Mouse (Mus musculus) thymus, postnatal 36 days (tissue): Measurements from ENCODE around the gene Zmynd19.
A peak's percentile ranks its signal among the peaks of the same experiment; 100 is the strongest.

Experiments used
- DNase-seq, 2 experiments: peaks; one replicate each; pipeline ENCODE4 v3.0.0; 2022; ENCODE audit warnings: mixed read lengths in 2 of 2

Zmynd19 gene

DNA sequence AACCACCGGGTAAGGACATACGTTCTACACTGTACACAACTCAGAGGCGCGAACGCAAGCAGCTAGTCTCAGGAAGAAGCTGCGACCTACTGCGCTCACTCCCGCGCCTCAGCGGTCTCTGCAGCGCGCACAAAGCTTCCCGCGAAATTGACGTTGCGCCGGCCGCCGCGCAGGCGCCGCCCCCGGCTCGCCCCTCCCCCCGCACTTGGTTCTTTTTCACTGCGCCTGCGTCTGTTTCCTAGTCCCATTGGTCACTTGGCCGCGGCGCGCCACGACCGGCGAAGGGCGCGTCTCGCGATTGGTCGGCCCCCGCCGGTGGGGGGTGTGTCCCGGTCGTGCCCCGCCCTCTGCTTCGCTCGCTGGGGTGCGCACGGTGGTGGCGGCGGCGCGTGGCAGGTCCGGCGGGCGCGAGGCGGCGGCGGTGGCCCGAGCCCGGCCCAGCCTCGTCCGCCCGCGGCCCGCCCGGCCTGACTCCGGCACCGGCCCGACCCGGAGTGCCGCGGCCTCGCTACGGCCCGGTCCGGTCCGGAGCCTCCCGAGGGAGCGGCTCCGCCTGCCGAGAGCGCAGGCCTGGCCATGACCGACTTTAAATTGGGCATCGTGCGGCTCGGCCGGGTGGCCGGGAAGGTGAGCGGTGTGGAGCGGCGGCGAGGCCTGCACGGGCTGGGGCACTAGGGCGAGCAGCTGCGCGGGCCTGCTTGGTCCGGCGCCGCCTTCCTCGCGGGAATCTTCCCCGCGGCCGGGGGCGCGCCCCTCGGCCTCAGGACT, at the start of gene Zmynd19:
TSS of gene Zmynd19 (plus strand) at position 372 of the 768 bp plus-strand sequence.
- peak; percentile 98 for DNase-seq

DNA sequence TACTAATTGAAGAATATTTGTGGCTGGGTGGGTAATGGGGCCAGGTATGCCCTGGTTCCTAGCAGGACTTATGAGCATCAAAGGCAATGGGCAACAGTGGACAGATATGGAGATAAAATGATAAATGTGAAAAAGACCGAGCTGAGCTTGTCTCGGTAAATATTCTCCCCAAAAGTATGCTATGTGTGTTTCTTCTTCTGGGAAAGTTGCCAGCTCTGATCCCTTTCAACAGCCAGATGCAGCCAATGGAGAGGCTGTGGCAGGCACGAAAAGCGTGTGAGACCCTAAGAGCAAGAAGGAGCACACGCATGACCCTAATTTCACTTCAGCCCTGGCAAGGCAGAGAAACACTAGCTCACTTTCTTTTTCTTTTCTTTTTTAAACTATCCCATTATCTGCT, 48.5 kb upstream of the Zmynd19 start:
- no peak for DNase-seq

DNA sequence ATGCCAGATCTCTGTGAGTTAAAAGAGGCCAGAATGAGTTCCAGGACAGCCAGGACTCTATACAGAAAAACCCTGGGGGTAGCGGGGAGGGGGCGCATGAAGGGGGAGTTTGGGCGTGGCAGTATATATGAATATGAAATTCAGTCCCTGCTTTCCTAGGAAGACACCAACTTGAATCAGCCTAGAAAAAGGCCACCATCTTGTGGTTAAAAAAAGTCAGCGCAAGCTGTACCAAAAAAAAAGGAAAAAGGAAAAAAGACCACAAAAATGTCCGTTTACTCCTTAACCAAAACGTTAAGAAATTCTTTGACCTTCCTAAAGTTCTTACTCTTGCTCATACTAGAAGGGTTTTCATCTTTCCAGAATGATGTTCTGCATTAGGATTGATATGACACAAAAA, 46.6 kb upstream of the Zmynd19 start:
- no peak for DNase-seq

DNA sequence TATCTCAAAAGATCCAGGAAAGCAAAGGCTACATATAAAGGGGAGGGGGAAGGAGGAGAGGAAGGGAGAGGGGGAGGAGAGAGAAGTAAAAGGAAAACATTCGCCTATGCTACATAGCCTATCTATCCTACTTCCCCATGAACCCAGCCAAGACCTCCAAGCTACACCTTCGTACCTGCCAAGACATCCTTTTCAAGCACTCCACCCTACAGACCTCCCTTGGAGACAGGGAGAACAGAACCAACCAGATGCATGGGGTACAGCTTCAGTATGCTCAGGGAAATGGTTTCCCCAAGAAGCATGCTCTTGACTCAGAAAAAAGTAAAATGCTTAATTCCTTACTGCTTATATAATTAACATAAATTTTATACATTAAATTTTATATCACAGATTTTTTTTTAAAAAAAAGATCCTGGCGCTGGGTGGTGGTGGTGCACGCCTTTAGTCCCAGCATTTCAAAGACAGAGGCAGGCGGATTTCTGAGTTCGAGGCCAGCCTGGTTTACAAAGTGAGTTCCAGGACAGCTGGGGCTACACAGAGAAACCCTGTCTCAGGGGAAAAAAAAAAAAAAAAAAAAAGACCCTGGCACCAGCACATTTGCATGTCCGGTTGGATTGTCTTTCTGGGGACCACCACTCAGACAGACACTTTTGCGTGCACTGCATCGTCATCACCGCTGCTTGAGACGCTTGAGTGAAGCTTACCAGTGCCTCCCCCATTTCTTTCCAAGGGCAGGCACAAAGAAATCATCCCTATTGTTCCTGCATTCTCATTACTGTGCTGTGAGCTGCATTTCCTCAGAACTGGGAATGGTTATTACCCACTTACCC, 44.6 kb upstream of the Zmynd19 start:
- no peak for DNase-seq

DNA sequence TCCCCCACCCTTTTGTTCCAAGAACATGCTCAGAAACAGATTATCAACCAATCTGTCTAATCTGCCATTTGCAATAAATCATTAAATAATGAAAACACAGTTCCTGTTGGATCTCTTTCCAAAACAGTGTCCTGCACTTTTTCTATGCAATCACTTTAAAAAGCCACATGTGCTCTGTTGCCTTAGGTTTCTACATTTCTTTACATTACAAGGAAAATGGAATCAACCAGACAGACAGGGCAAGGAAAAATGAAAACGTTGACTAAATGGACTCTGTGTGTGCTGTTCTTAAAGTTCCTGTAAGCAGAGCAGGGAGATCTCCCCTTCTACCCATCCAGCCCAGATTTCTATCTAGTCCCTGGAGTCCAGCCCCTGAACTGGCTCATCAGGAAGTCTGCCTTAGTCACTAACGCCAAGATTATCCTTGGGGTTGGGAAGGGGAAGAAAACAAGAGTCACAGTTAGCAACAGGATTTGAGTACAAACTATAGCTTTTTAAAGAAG, 43.9 kb upstream of the Zmynd19 start:
- no peak for DNase-seq

DNA sequence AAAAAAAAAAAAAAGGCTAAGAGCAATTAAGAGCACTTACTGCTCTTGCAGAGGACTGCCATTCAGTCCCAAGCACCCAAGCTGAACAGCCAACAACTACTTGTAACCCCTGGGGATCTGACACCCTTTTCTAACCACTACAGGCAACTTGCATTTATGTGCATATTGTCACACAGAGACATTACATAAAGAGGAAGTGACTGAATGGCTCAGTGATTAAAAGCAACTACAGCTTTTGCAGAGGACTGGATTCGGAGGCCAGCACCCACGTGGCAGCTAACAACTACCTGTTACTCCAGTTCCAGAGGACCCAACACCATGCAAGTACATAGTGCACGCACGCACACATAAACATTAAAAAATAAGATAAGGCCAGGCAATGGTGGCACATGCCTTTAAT, 39.1 kb upstream of the Zmynd19 start:
- no peak for DNase-seq

DNA sequence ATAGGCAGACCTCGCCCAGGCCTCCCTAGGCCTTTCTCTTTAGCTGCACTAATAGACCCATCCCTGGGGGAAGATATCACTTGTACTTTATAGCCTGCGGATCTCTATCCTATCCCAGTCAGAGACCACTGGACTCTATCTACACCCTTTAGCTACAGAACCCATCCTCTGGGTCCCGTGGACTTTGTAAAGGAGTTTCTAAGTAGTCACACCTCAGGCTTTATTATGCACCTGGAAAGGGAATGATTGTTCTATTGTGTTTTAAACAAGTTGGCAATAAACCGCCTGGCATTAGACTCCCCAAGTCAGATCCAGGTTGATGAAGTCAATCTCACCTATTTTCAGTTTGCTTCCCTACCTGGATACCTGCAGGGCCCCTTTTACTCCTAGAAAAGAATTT, 37.4 kb upstream of the Zmynd19 start:
- no peak for DNase-seq

DNA sequence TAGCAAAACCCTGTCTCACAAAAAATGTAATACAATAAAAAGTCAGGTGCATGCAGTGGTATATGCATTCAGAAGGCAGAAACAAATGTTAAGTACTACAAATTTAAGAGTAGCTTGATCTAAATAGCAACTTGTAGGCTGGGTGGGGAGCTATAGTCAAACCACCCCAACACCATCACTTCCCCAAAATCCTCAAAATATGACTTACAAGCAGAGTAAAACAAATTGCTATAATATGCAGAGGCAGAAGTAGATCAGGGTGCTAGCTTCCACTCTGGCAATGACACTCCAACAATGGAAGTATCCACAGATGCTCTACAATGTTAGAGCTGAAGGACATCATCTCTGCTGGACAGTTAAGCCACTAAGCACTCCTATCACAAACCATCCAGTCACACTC, 37.0 kb upstream of the Zmynd19 start:
- no peak for DNase-seq

DNA sequence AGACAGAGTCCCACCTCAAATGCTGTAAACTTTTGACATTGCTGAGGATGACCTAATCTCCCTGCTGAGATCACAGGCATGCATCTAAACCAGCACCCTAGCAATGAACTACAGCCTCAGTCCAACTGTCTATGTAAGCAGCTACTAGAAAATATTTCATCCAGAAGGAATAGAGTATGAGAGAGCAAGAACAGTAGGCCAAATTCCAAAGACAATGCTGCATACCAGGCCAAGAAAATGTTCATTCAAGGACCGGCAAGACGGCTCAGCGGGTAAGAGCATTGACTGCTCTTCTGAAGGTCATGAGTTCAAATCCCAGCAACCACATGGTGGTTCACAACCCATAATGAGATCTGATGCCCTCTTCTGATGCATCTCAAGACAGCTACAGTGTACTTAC, 34.8 kb upstream of the Zmynd19 start:
- no peak for DNase-seq

DNA sequence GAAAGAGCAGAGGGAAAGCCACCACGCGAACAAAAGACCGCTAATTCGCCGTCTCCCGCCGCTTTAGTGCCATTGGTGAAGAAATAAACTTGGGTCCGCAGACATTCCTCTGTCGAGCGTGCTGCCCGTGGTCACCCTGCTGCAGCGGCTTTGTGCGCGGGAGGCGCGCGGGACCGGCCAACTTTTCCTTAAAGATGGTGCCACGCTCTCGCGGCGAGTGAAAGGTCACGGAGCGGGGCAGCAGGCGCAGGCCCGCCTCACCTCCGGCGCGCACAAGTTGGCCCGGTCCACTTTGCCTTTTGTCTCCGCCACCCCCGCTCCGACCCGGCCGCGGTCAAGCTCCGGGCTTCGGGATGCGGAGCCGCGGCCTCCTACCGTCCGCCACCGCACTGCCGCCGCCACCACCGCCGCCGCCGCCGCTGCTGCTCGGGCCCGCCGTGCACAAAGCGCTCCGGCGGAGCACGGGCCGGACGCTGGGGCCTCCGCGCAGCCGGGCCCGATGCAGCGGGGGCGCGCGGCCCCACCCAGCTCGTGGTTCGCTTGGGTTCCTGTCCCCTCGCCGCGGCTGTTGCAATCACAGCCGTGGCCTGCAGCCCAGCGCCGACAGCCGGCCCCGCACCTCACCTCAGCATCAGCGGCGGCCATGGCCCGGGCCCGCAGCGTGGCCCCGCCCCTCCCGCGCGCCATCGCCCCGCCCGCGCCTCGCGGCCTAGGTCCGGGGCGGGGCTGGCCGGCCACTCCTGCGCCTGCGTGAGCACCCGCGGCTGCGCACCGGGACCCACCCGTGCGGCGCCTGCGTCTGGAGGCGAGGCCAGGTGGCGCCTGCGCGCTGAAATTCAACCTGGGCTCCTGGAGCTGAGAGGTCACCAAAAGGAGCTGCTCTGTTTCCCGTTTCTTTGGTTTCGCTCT, 30.4 kb upstream of the Zmynd19 start, which contains the start of gene Ehmt1:
TSS of gene Ehmt1 (minus strand) at position 685 of the 909 bp plus-strand sequence.
- DNase-seq = peak; percentile 94 to 95

DNA sequence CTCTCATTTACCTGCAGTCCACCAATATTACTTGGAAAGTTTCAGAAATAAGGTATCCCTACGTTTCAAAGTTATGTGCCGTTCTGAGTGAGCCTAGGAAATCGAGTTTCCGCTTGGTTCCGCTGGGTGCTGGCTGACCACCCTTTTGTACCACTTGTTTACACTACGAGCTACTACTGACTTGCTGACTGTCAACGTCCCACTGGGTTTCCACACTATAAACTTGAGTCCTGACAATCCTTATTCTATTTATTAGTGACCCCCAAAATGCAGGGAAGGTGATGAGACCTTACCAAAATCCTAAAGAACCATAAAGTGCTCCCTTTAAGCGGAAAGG, 29.8 kb upstream of the Zmynd19 start:
- DNase-seq = no peak

DNA sequence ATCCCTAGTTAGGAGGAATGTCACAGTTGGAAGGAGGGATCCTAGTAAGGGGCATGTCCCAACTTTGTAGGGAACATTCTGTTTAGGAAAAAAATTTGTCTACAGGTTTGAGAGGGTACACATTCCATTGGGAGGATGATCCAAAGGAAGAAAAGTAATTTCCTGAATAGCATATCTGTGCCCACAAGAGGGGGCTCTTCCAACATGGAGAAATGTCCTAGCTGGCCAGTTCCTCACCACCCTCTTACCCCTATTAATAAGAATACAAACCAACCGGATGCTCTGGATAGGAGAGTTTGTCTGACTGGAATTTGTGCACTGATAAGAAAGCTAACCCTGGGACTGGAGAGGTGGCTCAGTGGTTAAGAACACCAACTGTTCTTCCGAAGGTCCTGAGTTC, 26.0 kb upstream of the Zmynd19 start:
- no peak for DNase-seq

DNA sequence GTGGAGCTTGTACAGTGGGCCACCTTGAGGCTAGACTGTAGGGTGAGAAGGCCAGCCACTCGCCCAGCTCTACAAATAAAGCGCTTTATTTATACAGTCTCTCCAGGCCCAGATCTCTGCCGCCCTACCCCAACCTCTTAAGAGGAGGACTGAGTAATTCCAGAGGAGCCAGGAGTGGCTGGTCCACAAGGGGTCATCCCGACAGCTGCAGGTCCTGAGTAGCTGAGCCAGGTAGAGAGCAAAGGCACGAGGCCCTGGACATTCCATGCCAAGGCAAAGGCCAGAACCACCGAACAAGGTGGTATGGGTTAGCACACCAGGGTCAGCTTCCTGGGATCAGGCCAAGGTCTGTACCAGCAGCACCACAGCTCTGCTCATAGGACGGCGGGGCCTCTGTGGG, 24.3 kb upstream of the Zmynd19 start:
- no peak for DNase-seq

DNA sequence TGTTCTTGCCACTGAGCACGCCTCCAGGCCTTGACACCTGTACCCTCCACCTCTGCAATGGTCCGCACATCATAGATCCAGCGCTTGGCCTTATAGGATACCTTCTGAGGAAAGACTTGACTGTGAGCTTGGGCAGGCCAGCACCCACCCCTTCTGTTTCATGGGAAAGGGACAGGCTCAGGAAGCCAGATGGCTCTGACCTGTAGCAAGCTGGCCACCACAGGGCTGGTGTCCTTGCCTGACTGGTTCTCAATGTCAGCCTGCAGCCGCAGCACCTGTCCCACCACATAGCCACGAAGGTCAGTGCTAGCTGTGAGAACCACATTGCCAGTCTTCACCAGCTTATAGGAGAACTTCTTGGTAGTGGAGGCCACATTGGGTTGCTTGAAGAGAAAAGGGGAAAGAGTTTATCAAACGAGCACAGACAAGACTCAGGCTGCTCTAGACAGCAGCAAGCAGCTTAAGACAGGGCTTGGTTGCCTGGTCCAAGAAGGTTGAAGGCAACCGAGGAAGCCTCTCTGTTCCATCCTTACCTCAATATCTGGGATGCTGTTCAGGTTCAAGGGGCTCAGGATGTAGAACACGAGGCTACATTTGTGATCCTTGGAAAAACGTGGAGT, 23.1 kb upstream of the Zmynd19 start:
- DNase-seq = no peak

DNA sequence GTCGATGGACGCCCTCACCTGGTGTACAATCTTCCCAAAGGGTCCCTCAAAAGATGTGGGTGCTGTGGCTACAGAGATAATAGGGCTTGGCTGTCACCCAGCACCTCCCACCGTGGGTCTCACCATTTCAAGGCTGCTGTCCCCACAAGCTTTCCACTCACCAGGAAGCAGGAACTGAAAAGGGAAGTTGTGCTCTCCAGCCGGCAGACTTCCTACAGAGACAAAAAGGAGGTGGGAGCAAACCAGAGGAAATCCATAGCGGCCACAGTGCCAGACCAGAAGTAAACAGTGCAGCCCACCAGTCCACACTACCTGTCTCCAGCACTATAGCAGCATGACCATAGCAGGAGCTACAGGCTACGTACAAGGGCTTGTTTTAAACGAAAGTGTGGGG, 22.6 kb upstream of the Zmynd19 start:
- no peak for DNase-seq

DNA sequence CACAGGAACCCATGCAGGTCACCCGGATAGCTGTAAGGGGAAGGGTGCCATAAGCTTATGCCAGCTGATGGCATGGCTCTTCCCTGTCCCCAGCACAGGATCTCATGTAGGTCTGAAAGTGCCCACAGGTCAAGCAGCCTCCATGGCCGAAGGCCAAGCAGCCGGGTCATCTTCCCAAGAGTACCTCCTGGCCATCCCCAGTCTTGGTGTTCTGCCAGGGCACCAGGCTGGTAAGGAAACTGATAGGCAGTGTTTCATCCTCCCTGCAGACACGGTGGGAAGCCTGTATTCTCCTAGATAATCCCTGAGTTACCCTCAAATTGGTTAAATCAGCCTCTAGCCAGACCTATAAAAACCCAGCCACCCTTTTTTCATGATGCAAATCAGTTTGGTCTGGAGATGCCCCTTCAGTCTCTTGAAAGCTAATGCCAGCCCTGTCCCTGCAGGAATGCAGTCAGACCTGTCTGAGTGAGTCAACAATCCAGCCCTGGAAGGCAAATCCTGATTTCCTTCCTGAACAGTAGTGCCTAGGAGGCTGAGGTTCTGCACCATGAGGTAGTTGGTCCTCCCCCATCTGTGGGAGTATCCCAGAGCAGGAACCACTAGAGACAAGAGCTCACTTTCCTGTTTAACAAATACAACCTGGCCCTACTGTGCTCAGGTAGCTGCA, 21.6 kb upstream of the Zmynd19 start:
- no peak for DNase-seq

DNA sequence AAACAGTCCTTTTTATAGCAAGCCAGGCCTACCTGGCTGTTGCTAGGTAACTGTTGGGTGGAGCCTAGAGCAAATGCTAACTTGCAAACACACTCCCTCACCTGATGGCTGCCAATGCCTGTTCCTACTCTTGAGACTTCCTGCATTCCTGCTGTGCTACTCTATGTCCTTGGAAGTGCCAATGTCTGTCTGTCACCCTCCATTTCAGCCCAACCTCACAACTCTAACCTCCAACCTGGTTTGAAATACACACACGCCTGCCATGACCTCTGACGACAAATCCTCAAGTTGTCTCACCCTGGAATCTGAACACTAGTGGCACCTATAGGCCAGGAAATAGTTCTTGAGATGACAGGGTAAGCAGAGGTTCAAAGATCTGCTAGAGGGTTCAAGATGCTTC, 20.5 kb upstream of the Zmynd19 start:
- no peak for DNase-seq

DNA sequence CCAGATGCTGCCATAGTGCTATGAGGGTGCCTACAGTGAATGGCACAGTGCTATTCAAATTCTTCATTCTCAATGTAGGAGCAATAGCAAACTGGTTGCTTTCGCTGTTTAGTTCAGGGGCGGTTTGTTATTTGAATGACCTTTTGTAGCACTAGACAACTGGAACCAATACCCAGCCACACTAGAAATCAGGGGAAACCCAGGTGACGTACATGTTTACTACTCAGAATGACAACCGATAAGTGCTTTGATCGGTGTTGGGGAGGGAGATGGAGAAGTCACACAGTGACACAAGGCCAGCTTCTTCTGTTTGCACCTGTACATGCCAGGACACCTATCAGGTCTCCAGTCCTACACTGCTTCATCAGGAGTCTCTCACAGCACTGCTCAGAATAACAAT, 20.0 kb upstream of the Zmynd19 start:
- no peak for DNase-seq

DNA sequence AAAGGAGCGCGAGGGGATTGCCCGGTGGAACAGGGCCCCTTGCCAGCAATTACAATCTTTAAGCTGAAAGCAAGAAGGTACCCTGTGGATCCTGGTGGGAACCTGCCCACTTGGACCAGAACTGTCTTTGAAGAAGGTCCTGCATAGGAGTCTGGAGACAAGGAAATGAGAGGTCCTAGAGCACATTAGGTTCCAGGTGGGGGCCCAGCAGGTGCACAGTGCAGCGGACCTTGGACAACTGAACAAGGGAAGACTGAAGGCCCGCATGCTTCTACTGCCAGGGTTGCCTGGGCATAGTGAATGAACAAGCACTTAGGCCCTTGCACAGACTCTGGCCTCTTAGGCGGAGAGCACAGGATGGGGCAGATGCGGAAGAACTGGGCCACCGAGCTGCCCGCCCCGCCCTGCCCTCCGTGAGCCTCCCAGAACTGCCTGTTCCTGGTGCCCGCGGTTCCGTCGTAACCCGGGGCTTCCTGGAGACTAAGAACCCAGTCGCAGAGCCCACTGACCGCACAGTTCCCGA, 15.1 kb upstream of the Zmynd19 start:
- no peak for DNase-seq

DNA sequence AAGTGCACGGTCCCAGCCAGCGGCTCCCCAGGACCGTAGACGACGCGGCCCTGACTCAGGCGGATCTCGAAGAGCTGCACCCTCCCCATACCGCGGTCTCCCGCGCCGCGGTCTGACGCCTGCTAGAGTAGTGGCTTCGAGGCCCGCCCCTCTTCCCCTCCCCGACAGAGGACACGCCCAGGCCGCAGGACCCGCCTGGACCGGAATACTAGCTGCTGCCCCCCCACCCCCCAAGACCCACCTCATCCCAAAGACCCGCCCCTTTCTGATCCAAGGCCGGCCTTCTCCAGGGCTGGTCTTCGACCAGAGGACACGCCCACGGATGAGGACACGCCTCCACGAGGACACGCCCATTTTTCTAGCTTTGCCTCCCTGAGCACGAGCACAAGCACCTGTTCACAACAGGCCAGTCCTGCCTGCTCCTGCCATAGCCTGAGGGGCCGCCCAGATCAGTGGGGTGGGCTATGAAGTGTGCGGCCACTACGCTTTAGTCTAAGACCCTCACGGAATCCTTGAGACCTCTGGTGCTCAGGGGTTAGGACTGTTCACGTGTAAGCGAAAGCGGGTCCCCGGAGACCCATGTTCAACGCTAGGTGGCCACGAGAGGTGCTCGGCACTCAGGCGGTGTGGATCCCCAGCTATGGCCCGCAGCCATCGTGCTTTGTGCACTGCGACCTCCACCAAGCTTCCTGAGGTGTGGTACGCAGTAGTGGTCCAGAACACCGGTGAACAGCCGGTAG, 14.4 kb upstream of the Zmynd19 start, which contains the start of gene Arrdc1:
TSS of gene Arrdc1 (minus strand) at position 196 of the 740 bp plus-strand sequence.
- peak; percentile 94 to 95 for DNase-seq

DNA sequence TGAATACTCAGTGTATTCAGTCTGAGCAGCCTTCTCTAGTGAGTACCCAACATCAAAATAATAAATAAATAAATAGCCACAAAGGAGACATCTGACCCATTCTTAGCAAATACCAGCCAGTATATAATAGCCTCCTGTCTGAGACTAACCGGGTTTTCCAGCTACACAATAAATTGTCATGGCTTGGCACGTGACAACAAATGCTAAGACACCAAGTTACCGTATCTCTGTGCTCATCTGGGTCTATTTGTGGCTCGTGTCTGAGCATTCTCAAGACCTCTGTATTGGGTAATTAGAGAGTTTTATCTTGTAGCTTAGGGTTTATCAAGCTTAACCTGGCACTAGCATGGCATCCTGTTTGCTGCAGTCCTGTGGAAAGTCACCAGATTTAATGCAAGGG, 7.5 kb upstream of the Zmynd19 start:
- DNase-seq = no peak
